Mouse (Mus musculus) kidney, postnatal 4 days (tissue): Measurements from ENCODE around the gene Fermt2.

Experiments used
- DNase-seq, 2 experiments: peaks; one replicate each; pipeline ENCODE4 v3.0.0; 2021; ENCODE audit warnings: mixed read lengths in 2 of 2

The Fermt2 gene

GRCm38 (mm10) chr14:45529411-45530363 is at the start of gene Fermt2:
Fermt2 (minus strand) TSS chr14:45530118.
- DNase-seq: peak; percentile 90 to 94

GRCm38 (mm10) chr14:45566066-45566937 is 36.4 kb upstream of the Fermt2 start:
- DNase-seq: peak; percentile 86

GRCm38 (mm10) chr14:45565216-45566065 is 35.5 kb upstream of the Fermt2 start:
- peak; percentile 58 to 71 for DNase-seq

- DNase-seq: peak; percentile 45 to 48
Measured at GRCm38 (mm10) chr14:45563577-45563976, 33.7 kb upstream of the Fermt2 start.

GRCm38 (mm10) chr14:45561681-45562080 is 31.8 kb upstream of the Fermt2 start:
- no peak for DNase-seq

GRCm38 (mm10) chr14:45559018-45559417 is 29.1 kb upstream of the Fermt2 start:
- no peak for DNase-seq

- no peak for DNase-seq
Measured at GRCm38 (mm10) chr14:45554336-45554735, 24.4 kb upstream of the Fermt2 start.

GRCm38 (mm10) chr14:45553854-45554253 is 23.9 kb upstream of the Fermt2 start:
- DNase-seq: no peak

- DNase-seq: no peak
Measured at GRCm38 (mm10) chr14:45552431-45552830, 22.5 kb upstream of the Fermt2 start.

- no peak for DNase-seq
Measured at GRCm38 (mm10) chr14:45551121-45551768, 21.3 kb upstream of the Fermt2 start.

- DNase-seq: no peak
Measured at GRCm38 (mm10) chr14:45550010-45550647, 20.2 kb upstream of the Fermt2 start.

- DNase-seq: no peak
Measured at GRCm38 (mm10) chr14:45548118-45548517, 18.2 kb upstream of the Fermt2 start.

GRCm38 (mm10) chr14:45544905-45545304 is 15.0 kb upstream of the Fermt2 start:
- no peak for DNase-seq

- no peak for DNase-seq
Measured at GRCm38 (mm10) chr14:45544026-45544425, 14.1 kb upstream of the Fermt2 start.

- peak; percentile 87 to 90 for DNase-seq
Measured at GRCm38 (mm10) chr14:45539659-45540468, 9.9 kb upstream of the Fermt2 start.

- peak; percentile 14 to 23 for DNase-seq
Measured at GRCm38 (mm10) chr14:45530364-45531345, 737 bp upstream of the Fermt2 start.

GRCm38 (mm10) chr14:45528861-45529260 is 1.1 kb downstream of the Fermt2 start:
- peak; percentile 22 to 46 for DNase-seq

GRCm38 (mm10) chr14:45515771-45516170 is 14.1 kb downstream of the Fermt2 start:
- no peak for DNase-seq

- DNase-seq: peak; percentile 40 to 56
Measured at GRCm38 (mm10) chr14:45510787-45511186, 19.1 kb downstream of the Fermt2 start.
